Mouse (Mus musculus) thymus, postnatal 36 days (tissue): Measurements from ENCODE around the gene Syde2.
"Not testable (repeated sequence)": the region's sequence is repeated elsewhere in the genome, so short reads cannot be mapped to it uniquely, and the experiment has no call there.

ENCODE experiments used
- DNase-seq, 2 experiments: peaks; one replicate each; pipeline ENCODE4 v3.0.0; 2022; ENCODE audit warnings: mixed read lengths in 2 of 2

The Syde2 gene

DNA sequence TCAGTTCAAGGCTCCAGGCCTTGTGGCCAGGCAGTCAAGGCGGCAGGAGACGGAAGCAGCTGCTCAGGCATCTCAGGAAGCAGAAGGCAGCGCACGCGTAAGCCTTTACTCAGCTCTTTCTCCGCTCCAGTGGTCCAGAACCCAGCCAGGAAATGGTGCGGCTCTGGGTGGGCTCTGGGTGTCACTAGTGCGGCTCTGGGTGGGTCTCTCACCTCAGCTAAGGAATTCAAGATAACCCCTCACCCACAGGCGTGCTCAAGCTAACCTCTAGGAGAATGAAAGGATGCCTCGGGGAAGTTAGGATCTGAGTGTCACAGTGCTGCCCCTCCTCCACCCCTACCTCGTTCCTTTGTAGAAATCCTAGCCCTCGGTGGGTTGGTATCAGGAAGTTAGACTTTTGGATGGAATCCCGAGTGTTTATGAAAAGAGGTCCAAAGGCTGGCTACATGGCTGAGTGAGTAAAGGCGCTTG, 18.6 kb upstream of the Syde2 start:
- no peak for DNase-seq

DNA sequence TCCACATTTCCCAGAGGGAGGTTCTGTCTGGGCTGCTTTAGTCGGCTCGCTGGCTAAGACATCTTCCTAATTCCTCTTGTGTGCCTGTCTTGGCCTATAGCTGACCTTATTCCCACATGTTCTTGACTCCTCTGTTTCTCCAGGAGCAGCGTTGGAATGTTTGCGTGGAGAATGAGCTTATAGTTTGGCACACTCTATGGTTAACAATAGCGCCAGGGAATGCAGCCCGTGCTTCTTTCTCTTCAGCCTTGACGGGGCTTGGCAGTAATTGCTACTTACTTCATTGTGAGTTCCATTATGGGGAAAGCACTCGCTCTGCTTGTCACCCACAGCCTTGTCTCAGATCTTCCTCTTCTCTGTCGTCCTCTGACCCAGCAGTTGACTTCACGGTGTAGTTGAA, 16.2 kb upstream of the Syde2 start:
- no peak for DNase-seq

DNA sequence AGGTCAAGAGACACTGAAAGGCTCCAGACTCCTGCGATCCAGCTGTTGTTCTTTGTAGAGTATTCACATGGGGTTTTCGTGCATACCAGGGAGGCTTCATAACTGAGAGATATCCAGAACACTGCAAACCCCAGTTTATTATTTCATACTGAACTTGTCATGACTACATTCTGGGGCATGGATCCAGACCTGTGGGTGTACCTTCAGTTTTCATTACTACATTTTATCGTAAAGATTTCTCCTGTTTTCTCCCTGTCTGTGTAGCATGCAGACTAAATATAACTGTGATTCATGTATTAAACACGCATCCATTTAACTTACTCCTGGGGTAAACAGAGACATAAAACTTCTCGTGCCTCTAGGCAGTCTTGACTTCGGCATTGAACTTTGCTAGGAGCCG, 12.7 kb upstream of the Syde2 start:
- DNase-seq = no peak

DNA sequence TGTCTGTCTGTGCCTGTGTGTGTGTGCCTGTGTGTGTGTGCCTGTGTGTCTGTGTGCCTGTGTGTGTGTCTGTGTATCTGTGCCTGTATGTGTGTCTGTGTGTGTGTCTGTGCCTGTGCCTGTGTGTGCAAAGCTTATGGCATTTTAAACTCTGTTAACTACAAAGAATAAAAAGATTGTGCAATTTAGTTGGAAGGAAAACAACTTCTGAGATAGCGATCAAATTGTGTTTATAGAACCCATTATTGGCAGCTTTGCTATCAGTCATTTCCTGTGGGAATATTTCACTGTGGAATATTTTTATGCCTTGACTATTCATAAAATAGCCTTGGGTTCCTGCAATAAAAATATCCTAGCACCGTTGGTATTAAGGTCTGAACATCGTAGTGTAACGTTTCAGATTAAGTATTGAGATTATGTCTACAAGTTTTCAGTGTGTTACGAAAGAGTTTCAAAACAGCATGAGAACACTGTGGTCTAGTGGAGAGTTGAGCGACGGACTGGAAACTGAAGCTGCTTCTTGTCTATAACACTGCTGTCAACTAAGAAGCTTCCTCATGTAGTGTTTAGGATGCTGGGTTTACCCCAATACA, 2.2 kb upstream of the Syde2 start:
- no peak for DNase-seq

DNA sequence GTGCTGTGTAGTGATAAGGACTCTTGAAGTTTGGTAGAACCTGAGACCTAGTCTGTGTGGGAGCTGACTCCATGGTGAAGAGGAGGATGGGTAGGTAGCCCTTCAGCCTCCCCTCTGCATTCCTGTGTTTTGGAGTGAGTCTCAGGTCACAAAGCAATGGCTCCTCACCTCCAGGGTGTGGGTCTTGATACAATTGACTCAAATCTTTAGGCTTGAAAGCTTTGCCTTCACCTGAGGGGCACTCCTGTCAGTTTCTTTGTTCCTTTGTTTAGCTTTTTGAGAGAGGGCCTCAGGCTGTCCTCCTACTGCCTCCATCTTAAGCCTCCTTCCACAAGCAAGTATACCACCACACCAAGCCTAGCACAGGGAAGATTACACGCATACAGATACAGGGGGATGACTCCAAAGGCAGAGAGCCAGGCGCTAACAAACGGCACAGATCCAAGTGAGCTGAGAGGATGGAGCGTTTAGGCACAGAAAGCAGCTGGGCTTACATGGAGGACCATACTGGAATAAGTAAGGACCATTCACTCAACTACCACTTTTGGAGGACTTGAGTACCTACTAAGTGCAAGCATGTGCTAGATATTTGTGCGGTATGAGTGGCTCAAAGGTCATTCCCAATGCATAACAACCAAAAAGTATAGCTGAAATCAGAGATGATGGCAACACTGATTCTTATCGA, 1.2 kb upstream of the Syde2 start:
- DNase-seq = no peak

DNA sequence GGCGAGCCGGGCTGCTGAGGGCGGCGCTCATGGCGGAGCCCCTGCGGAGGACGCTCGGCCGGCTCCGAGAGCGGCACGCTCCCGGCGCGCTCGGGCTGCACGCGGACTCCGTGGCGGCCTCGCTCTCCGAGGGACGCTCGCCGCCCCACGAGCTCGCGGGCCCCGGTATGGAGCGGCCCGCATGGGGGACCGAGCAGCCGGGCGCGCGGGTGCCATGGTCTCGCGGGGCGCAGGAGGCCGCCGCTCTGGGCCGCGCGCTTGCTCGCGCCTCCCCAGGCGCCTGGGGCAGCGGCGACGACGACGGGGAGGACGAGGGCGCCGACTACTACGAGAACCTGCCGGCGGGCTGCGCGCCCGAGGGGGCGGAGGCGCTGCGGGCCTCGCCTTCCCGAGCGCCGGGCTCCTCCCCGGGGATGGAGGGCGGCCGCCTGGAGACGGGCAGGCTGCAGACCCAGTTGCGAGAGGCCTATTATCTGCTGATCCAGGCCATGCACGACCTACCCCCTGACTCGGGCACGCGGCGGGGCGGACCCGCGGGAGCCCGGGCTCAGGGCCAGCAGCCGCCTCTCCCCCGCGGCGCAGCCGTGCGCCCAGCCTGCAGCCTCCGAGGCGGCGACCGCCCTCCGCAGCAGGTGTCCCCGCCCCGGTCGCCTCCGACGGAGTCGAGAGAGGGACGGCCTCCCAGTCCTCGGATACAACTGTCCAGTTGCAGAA, 457 bp downstream of the Syde2 start:
- peak; percentile 48 to 58 for DNase-seq

DNA sequence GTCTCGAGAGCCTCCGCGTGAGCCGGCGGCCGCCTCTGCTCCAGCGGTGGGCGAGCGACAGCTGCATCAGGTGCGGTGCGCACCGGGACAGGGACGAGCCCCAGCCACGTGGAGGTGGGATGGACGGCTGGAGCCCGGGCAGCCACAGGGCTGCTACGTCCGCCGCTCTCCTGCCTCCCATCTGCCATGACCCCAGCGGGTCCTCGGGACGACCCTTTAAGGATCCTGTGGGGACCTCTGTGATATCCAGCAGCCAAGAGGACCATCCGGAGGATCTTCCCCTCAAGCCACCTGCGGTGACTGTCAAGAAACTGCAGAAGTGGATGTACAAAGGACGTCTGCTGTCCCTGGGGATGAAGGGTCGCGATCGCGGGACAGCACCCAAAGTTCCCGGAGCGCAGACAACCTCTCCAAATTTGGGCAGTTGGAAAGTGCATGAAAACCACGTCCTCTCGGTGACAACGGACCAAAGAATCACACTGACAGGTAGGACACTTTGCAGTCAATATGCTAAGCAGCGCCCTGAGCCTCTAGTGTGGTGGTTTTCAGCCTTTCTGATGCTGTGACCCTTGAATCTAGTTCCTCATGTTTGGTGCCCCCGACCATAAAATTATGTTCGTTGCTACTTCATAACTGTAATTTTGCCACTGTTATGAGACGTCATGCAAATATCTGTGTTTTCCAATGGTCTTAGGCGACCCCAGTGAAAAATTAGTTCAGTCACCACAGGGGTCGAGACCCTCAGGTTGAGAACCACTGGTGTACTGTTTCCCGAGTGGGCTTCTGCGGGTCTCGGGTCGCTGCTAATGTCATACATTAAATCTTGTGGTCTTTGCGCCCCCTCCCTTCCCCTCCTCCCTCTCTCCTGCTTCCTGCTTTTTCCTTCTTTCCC, 1.3 kb downstream of the Syde2 start:
- DNase-seq = no peak

DNA sequence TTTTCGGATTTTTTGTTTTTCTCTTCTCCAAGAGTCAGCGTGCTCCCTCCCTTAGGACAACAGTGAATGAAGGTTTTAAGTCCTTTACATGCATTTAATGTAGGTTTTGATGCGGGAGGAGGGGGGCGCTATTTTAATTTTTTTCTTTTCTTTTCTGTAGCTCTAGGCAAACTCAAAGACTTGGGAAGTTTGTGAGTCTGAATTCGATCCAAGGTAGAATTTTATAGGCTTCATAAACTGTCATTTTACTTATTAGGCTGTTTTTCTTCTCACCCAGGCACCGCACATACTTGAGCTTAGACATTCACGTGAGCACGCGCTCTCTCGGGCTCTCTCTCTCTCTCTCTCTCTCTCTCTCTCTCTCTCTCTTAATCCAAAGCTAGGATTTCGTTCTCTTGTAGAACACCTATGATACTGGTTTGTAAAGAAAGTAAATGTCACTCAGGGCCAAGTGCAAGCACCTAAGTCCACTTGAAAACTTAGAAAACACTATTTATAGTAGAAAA, 2.0 kb downstream of the Syde2 start:
- no peak for DNase-seq

DNA sequence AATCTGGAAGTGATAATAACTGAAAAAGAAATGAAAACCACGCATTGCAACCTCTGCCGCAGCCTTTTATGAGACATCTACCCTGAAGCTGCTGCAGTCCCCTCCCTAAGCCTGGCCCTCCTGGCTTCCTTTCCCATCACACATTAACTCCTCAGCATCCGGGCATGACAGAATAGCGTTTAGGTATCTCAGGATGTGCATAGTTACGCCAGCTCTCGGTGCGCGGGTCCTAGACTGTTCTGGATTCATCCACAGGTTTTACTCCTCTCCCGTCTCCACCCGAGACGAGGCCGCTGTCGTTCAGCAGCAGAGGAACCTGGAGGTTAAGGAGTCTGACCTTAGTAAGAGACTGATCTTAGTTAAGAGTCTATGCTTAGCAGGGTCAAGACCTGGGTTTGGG, 3.5 kb downstream of the Syde2 start:
- no peak for DNase-seq

DNA sequence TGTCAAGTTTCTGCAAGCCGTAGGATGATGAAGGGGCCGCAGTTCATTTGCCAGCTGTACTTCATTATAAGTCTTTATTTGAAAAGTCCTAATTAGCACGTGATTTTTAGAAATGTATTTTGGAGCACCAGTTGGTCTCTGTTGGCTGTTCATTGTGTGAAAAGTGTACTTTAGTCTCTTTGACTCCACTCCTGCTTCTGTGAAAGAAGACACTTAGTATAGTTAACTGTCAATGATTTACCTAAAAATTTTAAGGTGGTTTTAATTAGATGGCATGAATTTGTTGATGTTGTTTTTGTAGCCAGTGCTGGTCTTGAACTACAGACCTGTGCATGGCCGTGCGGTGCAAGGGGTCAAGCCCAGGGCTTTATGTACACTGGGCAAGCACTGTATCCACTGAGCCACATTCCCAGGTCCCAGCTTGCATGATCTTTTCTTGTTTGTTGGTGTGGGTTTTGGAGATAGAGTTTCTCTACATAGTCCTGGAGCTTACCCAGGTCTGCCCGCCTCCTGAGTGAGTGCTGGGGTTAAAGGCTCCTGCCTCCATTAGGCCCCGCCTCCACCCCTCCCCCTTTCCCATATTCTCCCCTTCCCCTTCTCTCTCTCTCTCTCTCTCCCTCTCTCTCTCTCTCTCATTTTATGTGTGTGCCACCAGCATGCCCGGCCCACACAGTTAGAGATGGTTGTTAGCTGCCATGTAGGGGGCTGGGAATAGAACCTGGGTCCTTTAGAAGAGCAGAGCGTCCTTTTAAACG, 4.5 kb downstream of the Syde2 start:
- DNase-seq = no peak

DNA sequence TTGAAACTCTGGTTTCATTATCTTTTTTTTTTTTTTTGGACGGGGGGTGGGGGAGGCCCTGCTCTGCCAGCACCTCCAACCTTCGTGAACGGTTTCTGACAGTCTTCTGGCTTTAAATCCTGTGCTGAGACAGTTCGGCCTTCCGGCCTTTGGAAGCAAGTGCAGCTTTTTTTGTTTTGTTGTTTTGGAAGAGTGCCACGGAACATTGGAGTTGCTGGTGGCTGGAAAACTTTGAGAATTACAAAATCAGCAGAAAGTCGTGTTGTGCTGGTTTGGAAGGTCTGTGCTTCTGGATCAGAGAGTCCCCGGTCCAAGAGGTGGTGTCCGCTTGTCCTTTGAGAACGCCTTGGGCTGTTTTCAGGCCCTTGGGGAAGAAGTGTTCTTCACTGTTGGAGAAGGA, 5.1 kb downstream of the Syde2 start:
- no peak for DNase-seq

DNA sequence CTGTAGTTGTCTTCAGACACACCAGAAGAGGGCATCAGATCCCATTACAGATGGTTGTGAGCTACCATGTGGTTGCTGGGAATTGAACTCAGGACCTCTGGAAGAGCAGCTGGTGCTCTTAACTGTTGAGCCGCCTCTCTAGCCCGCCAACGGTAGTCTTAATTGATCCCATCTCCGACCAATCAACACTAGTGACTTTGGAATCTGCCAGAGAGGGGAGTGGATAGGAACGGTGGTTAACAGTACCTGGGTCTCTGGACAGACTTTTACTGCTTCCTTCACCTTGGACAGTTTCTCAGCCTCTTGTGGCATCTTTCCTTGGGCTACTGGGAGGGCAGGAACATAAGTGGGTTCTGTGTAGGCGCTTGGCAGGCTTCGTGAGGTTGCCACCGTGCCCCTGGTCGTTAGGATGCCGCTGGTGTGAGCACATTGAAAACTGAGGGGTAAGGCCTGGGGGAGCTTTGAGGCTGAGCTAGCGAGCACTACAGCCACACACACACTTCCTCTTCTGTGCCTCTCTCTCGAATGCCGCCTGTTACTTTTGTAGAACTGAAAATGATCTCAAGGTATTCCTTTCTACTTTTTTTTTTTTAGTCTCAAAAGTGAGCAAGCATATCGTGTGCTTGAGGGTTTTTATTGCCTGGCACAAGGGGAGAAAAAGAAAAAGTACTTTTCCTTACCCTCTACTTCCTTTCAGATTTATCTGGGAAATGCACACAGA, 6.0 kb downstream of the Syde2 start:
- DNase-seq = no peak

DNA sequence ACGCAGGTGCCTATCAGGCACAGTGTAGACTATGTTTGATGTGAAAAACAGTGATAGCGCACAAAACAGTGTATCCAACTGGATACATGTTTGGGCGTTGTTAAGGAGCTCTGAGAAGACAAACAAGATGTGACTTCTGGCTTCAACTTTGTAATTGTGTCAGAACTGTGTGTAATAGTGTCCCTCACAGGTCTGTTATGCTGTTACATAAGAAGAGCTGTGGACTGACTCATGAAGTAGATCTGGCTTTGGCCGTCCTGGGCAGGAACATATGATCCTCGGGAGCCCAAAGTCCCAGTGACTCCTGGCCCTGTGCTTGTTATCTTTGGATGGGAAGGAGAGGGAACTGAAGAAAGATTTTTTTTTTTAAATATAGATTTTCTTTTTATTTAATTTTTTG, 7.8 kb downstream of the Syde2 start:
- DNase-seq = no peak

DNA sequence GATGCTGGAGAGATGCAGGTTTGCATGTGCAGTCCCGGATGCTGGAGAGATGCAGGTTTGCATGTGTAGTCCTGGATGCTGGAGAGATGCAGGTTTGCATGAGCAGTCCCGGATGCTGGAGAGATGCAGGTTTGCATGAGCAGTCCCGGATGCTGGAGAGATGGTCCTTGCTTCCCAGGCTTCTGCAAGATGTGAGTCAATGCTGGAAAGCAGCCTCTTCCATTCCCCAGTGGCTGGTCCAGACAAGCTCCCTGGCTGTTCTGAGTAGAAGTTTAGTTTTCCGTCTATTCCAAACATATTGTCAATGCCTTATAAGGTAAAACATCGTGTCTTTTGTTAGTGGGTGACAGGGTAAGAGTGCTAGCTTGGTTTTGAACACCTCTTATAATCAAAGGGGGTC, 8.9 kb downstream of the Syde2 start:
- not testable (repeated sequence) for DNase-seq

DNA sequence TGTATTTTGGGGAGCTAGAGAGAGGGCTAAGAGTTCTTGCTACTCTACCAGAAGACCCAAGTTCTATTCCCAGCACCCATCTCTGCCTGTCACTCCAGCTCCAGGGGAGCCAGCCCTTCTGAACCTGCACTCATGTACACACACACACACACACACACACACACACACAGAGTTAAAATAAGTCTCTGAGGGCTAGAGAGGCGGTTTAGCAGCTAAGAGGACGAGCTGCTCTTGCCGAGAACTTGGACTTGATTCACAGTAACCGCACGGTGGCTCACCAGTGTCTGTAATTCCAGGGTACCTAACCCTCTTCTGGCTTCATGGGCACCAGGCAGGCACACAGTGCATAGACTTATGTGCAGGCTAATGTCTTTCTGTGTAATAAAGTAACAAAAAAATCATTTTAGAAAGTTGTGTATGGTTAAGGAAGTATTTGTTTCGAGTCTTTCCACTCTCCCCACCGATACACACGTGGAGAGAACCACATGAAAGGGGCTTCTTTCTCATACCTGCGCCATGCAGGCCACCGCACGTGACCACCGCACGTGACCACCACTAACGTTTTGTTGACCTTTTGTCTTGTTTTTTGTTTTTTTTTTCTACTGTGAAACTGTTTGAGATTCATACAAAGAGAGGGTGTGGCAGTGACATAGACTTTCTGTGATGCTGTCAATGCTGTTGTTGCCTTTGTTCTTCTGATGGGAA, 16.8 kb downstream of the Syde2 start:
- DNase-seq = no peak

DNA sequence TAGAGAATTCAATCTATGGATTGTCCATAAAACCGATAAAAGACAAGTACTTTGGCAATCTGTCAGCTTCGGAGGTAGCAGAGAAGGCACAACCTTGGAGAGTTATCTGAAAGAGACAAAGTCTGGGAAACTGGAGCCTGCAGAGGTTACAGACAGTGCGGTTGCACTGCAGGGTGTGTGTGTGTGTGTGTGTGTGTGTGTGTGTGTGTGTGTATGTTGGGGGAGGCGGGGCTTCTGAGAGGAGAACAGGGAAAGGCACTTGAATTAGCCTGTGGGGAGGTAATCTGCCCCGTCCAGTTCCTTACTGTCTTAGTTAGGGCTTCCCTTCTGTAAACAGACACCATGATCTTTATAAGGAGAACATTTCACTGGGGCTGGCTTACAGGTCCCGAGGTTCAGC, 20.2 kb downstream of the Syde2 start:
- no peak for DNase-seq

DNA sequence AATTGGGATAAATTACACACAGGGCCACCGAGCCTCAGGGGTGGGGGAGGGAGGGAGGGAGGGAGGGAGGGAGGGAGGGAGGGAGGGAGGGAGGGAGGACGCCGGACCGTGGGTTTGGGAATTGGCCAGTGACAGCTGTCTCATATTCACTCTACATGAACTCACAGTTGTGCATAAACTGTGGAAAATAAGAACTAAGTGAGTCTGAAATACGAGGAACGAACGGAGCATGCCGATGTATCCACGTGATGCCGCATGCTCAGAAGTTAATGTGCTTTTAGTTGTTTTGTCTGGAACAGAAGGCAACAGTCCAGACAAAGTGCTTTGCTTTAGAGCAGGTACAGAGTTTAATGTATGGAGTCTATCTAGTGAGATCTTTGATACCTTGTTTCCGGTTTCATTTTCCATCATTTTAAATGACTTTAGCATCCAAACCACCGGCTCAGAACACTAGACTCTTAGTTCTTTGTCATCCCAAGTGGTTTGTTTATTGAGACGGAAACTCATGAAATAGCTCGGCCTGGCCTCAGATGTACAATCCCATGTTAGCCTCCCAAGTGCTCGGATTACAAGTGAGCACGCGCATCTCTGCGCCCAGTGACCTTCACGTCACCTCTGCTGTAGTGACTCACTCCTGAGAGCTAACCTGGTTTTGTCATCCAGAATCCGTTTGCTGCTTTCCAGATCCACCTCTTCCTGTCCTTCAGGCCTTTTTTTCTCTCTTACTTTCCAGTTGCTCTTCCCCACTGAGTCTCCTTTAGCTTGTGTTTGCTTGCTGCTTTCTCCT, 22.4 kb downstream of the Syde2 start:
- DNase-seq = no peak

DNA sequence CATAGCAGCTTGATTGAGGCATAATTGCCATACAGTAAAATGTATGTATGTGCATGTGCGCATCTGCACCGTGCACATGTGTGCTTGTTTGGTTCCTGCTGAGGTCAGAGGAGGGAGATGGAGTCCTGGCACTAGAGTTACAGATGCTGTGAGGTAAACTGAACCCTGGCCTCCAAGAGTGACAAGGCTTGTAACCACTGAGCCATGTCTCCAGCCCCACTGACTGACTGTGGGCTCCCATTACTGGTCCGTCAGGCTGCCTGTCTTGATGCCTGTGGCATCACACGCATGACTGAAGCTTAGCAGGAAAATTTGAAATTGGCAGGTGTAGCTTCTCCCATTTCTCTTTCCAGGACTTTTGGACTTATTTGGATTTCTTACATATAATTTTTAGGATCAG, 23.1 kb downstream of the Syde2 start:
- DNase-seq = no peak

DNA sequence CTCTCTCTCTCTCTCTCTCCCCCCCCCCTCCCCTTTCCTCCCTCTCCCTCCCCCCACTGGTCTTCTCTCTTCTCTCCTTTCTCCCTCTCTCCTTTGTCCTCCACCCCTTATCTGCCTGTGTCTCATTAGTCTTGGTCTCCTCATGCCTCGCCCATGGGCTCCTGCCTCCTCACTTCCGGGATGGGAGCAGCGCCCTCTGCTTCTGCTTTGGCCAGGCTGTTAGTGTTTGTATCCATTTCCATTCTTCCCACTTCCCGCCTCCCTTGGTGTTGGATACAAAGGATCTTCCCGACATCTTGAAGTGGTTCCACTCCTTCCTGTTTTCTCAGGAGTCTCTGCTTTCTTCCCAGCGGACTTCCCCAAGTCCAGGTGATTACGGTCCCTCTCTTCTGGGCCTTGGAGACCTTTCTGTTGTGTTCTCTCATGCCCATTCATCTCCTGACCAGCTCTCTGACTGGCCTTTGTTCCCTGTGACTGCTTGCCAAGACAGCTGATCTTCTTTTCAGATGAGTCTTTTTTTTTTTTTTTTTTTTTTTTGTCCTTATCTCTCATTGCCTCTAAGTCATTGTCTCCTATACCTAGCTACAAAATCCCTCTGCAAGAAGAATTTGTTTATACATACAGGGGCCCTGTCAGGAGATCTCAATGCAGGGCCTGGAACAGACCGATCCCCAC, 24.0 kb downstream of the Syde2 start:
- DNase-seq = no peak
